Mouse (Mus musculus) MEL (cell line): ENCODE results near the gene Frmd6. TPM values are rescaled to one million over a fixed set of nuclear protein-coding genes. Genes with fewer than 3 reads are reported as not detected.

Source experiments
- DNase-seq: peaks from one replicate; pipeline ENCODE4 v3.0.0; 2011; ENCODE audit warnings: low read depth, low spot score
- H3K27ac ChIP-seq: 2 replicates; pipeline ENCODE4 v1.5.1; 2012; ENCODE audit warnings: low read depth, mild to moderate bottlenecking, control low read depth, low read length, moderate library complexity; ENCODE audit not compliant: control insufficient read depth
- H3K27me3 ChIP-seq, 2 experiments: fragments of 150-350 bp in 1 of 2; sonication (generic) in 1 of 2; 2 replicates each; pipeline ENCODE4 v1.6.1; 2012; ENCODE audit warnings: low read length in 2 of 2, mild to moderate bottlenecking in 2 of 2, improper control_type of control experiment in 1 of 2, moderate library complexity in 1 of 2; ENCODE audit not compliant: insufficient read depth in 2 of 2, control insufficient read depth in 1 of 2
- H3K36me3 ChIP-seq, 2 experiments: 2 replicates each; pipeline ENCODE4 v1.6.1; 2012 to 2014; ENCODE audit warnings: low read length in 2 of 2, improper control_type of control experiment in 1 of 2, inconsistent platforms in 1 of 2, mild to moderate bottlenecking in 1 of 2; ENCODE audit not compliant: insufficient read depth in 2 of 2, control insufficient read depth in 1 of 2
- H3K4me1 ChIP-seq, 2 experiments: fragments of 150-350 bp in 1 of 2; sonication (generic) in 1 of 2; 2 replicates each; pipeline ENCODE4 v1.6.1; 2012; ENCODE audit warnings: low read length in 2 of 2, improper control_type of control experiment in 1 of 2, mild to moderate bottlenecking in 1 of 2; ENCODE audit not compliant: insufficient read depth in 2 of 2, control insufficient read depth in 1 of 2
- H3K4me3 ChIP-seq, 2 experiments: fragments of 150-350 bp in 1 of 2; sonication (generic) in 1 of 2; 2 replicates each; pipeline ENCODE4 v1.5.1; 2012; ENCODE audit warnings: low read depth in 2 of 2, low read length in 2 of 2, mild to moderate bottlenecking in 2 of 2, moderate library complexity in 2 of 2, control low read depth in 1 of 2, improper control_type of control experiment in 1 of 2; ENCODE audit not compliant: control insufficient read depth in 1 of 2, insufficient read depth in 1 of 2
- H3K79me2 ChIP-seq: 2 replicates; pipeline ENCODE4 v1.6.1; 2012; ENCODE audit warnings: mild to moderate bottlenecking, low read length, moderate library complexity; ENCODE audit not compliant: control insufficient read depth, poor library complexity, insufficient read depth
- H3K9ac ChIP-seq: 2 replicates; pipeline ENCODE4 v1.6.1; 2012; ENCODE audit warnings: low read depth, mild to moderate bottlenecking, control low read depth, low read length, moderate library complexity; ENCODE audit not compliant: control insufficient read depth, poor library complexity, severe bottlenecking
- H3K9me3 ChIP-seq: fragments of 150-350 bp; sonication (generic); replicated peaks from 2 replicates; pipeline ENCODE4 v1.6.1; 2012; ENCODE audit warnings: mild to moderate bottlenecking, low read length, improper control_type of control experiment, moderate library complexity; ENCODE audit not compliant: insufficient read depth
- CHD1 ChIP-seq: IDR thresholded peaks from 2 replicates; pipeline ENCODE4 v1.6.1; 2012; ENCODE audit warnings: low read depth, mild to moderate bottlenecking, inconsistent platforms, low read length, improper control_type of control experiment
- CTCF ChIP-seq, 3 experiments: IDR thresholded peaks in 2 of 3; conservative IDR thresholded peaks in 1 of 3; 2 replicates each; pipeline ENCODE4 v1.5.1; 2011 to 2012; ENCODE audit warnings: low read length in 3 of 3, low read depth in 2 of 3, mild to moderate bottlenecking in 2 of 3, improper control_type of control experiment in 1 of 3, inconsistent platforms in 1 of 3, mixed read lengths in 1 of 3, moderate library complexity in 1 of 3; ENCODE audit not compliant: control insufficient read depth in 1 of 3, insufficient read depth in 1 of 3, poor library complexity in 1 of 3, severe bottlenecking in 1 of 3
- E2F4 ChIP-seq: IDR thresholded peaks from 2 replicates; pipeline ENCODE4 v1.6.1; 2011; ENCODE audit warnings: low read depth, low read length, improper control_type of control experiment, borderline replicate concordance
- EP300 ChIP-seq, 2 experiments: IDR thresholded peaks; 2 replicates each; pipeline ENCODE4 v1.6.1; 2011; ENCODE audit warnings: improper control_type of control experiment in 2 of 2, low read length in 2 of 2, low read depth in 1 of 2, mild to moderate bottlenecking in 1 of 2
- GABPA ChIP-seq: IDR thresholded peaks from 2 replicates; pipeline ENCODE4 v1.6.1; 2012; ENCODE audit warnings: low read depth, mild to moderate bottlenecking, inconsistent platforms, low read length, improper control_type of control experiment, moderate library complexity
- JUND ChIP-seq: IDR thresholded peaks from 2 replicates; pipeline ENCODE4 v1.6.1; 2011; ENCODE audit warnings: low read depth, mild to moderate bottlenecking, improper control_type of control experiment, low read length
- MAX ChIP-seq: IDR thresholded peaks from 2 replicates; pipeline ENCODE4 v1.6.1; 2011; ENCODE audit warnings: low read length, improper control_type of control experiment
- MYC ChIP-seq: IDR thresholded peaks from 2 replicates; pipeline ENCODE4 v1.6.1; 2011; ENCODE audit warnings: low read depth, mild to moderate bottlenecking, low read length, improper control_type of control experiment, moderate library complexity
- NELFE ChIP-seq: IDR thresholded peaks from 2 replicates; pipeline ENCODE4 v1.6.1; 2011; ENCODE audit warnings: low read depth, low read length, improper control_type of control experiment
- POLR2A ChIP-seq, 2 experiments: IDR thresholded peaks; 2 replicates each; pipeline ENCODE4 v1.6.1; 2011 to 2012; ENCODE audit warnings: low read length in 2 of 2, mild to moderate bottlenecking in 2 of 2, control low read depth in 1 of 2, improper control_type of control experiment in 1 of 2, low read depth in 1 of 2, moderate library complexity in 1 of 2; ENCODE audit not compliant: control insufficient read depth in 1 of 2, insufficient read depth in 1 of 2, poor library complexity in 1 of 2
- POLR2AphosphoS2 ChIP-seq: IDR thresholded peaks from 2 replicates; pipeline ENCODE4 v1.6.1; 2011; ENCODE audit warnings: low read length, improper control_type of control experiment
- SIN3A ChIP-seq: IDR thresholded peaks from 2 replicates; pipeline ENCODE4 v1.6.1; 2012; ENCODE audit warnings: low read length, improper control_type of control experiment, inconsistent platforms
- SMC3 ChIP-seq: IDR thresholded peaks from 2 replicates; pipeline ENCODE4 v1.6.1; 2011; ENCODE audit warnings: low read depth, low read length, improper control_type of control experiment
- TAL1 ChIP-seq: IDR thresholded peaks from 2 replicates; pipeline ENCODE4 v1.6.1; 2012; ENCODE audit warnings: mild to moderate bottlenecking, inconsistent platforms, low read length, moderate library complexity, mixed read lengths
- TBP ChIP-seq: IDR thresholded peaks from 2 replicates; pipeline ENCODE4 v1.8.0; 2011; ENCODE audit warnings: low read depth, low read length, improper control_type of control experiment
- TCF12 ChIP-seq: IDR thresholded peaks from 2 replicates; pipeline ENCODE4 v1.6.1; 2014; ENCODE audit warnings: low read depth, mild to moderate bottlenecking, inconsistent platforms, low read length, improper control_type of control experiment, moderate library complexity
- polyA plus RNA-seq, 2 experiments: library from polyadenylated mRNA; stranded (reverse) in 1 of 2; unstranded in 1 of 2; fragments of >175 nt in 1 of 2; fragments of >200 nt in 1 of 2; gene quantifications; 2 replicates each; pipeline versions ENCODE4 v1.2.1 to v1.2.4; 2012; ENCODE audit warnings: low replicate concordance in 2 of 2, low read depth in 1 of 2; ENCODE audit not compliant: insufficient read length in 2 of 2, insufficient read depth in 1 of 2, missing spikeins in 1 of 2
- total RNA-seq: library from RNA; depleted of rRNA; stranded (reverse); fragments of 300-350 nt; gene quantifications from 2 replicates; pipeline ENCODE4 v1.2.3, GENCODE M21; 2012

Frmd6 gene
- total and polyA plus RNA-seq, 3 experiments: 3.7 to 5.0 TPM; not detected in 1

DNA sequence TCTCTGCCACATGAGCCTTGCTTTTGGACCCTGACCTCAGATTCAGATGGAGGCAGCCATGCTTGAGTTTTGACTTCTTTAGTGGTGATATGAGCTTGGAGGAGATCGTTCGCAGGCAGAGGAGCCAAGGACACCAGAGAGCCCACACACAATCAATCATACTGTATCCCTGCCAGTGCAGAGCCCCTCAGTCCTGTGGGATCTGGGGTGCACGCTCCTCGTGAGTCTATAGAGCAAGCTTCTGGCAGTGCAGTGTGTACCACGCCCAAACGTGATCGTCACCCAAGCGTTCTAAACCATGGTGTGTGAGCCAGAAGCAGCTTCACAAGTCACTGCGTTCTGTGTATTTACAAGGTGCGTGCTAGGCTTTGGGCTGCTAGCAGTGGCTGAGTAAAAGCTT lies 70.8 kb downstream of the Frmd6 start:
- Histone ChIP-seq H3K79me2 (no peaks in the 10 kb centered on the region), H3K4me3 (no peak overlapping the region), H3K4me1 (no peaks in the 10 kb centered on the region), H3K9me3 (no peaks in the 10 kb centered on the region), H3K27me3 (no peaks in the 10 kb centered on the region), H3K9ac (no peak overlapping the region), H3K27ac (no peak overlapping the region), H3K36me3 (no peaks in the 10 kb centered on the region)
- no peak for DNase-seq
- TF ChIP-seq MAX (no peak), TBP (no peak), GABPA (no peak), MYC (no peak), TAL1 (no peak), POLR2AphosphoS2 (no peak), SMC3 (no peak), JUND (no peak), TCF12 (no peak), CHD1 (no peak), E2F4 (no peak), SIN3A (no peak), EP300 (IDR thresholded peaks at IDR 0.05; ENCODE audit: low read depth in 1 of 2, low read length in 2 of 2) (no peak)

DNA sequence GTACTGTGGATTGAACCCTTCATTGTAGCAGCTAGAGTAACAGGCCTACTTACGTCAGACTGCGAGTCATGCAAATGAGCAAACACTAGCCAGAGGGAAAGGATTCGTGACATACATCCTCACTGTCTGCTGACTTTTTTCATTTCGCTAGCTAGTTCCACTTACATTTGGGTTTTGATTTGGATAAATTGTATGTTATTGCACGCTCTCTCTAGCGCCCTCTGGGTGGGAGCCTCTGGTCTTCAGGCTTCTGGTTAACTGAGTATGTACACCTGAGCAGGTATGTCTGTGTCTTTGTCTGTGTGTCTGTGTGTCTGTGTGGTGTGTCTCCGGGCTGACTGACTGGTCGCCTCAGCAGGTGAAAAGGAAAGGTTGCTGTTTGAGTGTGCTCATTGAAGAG lies 72.1 kb downstream of the Frmd6 start:
- Histone ChIP-seq H3K4me1 (no peaks in the 10 kb centered on the region), H3K4me3 (no peak overlapping the region), H3K9ac (no peak overlapping the region), H3K9me3 (no peaks in the 10 kb centered on the region), H3K27ac (no peak overlapping the region), H3K36me3 (no peaks in the 10 kb centered on the region)
- no peak for DNase-seq
- TF ChIP-seq CTCF (IDR thresholded peaks at IDR 0.05 in 2 of 3, conservative IDR thresholded peaks at IDR 0.05 in 1 of 3; ENCODE audit: control insufficient read depth in 1 of 3, insufficient read depth in 1 of 3, low read depth in 2 of 3, low read length in 3 of 3, poor library complexity in 1 of 3, severe bottlenecking in 1 of 3) (peak; percentile 15 to 39 (median 35); a peak in 4 of 6 replicates), POLR2A (IDR thresholded peaks at IDR 0.05; ENCODE audit: control insufficient read depth in 1 of 2, insufficient read depth in 1 of 2, low read depth in 1 of 2, low read length in 2 of 2, poor library complexity in 1 of 2) (no peak)
- TF ChIP-seq, all 39 proteins: peak for 1
- Histone ChIP-seq H3K79me2 (no peaks in the 10 kb centered on the region), H3K27me3 (no peaks in the 10 kb centered on the region)

DNA sequence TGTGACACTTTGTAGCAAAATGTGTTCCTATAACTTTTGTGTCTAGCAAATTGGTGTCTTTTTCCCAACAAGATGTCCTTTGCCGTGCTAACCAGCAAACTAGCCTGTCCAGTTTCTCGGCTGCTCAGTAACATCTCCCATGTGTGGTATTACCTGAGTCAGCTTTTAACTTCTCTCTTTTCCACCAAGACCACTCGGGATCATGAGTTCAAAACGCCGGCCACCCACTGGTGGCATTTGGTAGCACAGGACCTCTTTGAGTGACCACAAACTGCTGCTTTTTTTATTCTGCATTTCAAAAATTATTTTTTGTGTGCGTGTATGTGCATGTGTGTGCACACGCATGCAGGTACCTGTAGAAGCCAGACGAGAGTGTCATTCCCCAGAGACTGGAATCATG lies 73.1 kb downstream of the Frmd6 start:
- Histone ChIP-seq H3K9me3 (no peaks in the 10 kb centered on the region), H3K9ac (no peak overlapping the region), H3K4me1 (no peaks in the 10 kb centered on the region), H3K27me3 (no peaks in the 10 kb centered on the region), H3K27ac (no peak overlapping the region), H3K79me2 (no peaks in the 10 kb centered on the region), H3K4me3 (no peak overlapping the region), H3K36me3 (no peaks in the 10 kb centered on the region)
- no peak for DNase-seq
- TF ChIP-seq NELFE (no peak), CTCF (IDR thresholded peaks at IDR 0.05 in 2 of 3, conservative IDR thresholded peaks at IDR 0.05 in 1 of 3; ENCODE audit: control insufficient read depth in 1 of 3, insufficient read depth in 1 of 3, low read depth in 2 of 3, low read length in 3 of 3, poor library complexity in 1 of 3, severe bottlenecking in 1 of 3) (peak in 2 of 3 experiments; percentile 8 to 28; a peak in 2 of 6 replicates)
